Mouse (Mus musculus) erythroid progenitor cell, adult 5-6 weeks (primary cell): ENCODE results near the gene Trim7. TPM values are rescaled to one million over a fixed set of nuclear protein-coding genes. Genes with fewer than 3 reads are reported as not detected.

ENCODE experiments used
- ATAC-seq: replicated peaks from 2 replicates; pipeline ENCODE4 v1.8.0; 2016; ENCODE audit warnings: moderate number of reproducible peaks, mild to moderate bottlenecking, moderate TSS enrichment, inconsistent platforms; ENCODE audit not compliant: poor library complexity, low FRiP score, severe bottlenecking
- total RNA-seq, 2 experiments: library from RNA; stranded (forward) in 1 of 2; stranded (reverse) in 1 of 2; fragments of 150-400 nt in 1 of 2; fragments of 186-747, 209-891 nt in 1 of 2; gene quantifications; 2 replicates each; pipeline versions ENCODE4 v1.2.3 to v1.2.4; 2015 to 2017; ENCODE audit warnings: low replicate concordance in 2 of 2

Trim7 gene
- total RNA-seq, 2 experiments from 2014 or later: 0.42 TPM; not detected in 1

DNA sequence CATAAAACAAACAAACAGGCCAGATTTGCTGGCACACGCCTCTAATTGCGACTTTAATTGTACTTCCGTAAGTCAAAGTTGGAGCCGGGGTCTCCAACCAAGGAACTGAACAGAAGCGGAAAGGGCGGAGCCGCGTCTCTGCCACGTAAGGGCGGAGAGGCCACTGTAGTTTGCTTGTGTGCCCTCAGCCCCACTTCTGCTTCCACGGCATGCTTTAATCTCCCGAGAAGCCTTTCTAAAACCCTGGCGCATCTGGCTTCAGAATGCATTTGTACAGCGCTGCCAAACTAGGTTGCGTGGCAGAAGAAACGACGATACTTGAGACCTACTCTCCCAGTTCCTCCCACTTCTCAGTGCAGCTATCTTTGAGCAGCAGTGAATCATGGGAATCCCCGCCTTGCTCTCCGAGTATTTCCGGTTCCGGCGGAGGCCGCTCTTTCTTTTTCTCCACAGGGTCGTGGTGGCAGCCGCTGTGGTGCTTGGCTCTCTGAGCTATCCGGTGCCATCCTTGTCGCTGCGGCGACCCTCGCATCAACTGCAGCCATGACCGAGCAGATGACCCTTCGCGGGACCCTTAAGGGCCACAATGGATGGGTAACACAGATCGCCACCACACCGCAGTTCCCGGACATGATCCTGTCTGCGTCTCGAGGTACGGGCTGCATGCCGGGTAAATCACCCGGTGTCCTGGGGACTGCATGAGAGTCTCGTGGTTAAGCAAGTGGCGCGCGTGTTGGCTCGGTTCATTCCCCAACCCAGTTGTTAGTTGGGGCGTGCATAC, 25.8 kb upstream of the Trim7 start, which contains the start of gene Rack1:
Gene Rack1 (plus strand): TSS at position 412 of the 781 bp plus-strand sequence.
- peak; percentile 94 for ATAC-seq

GRCm38 (mm10) chr11:48801831-48802772, 23.8 kb upstream of the Trim7 start:
- no peak for ATAC-seq

- no peak for ATAC-seq
Measured at GRCm38 (mm10) chr11:48803988-48804387, 22.0 kb upstream of the Trim7 start.

GRCm38 (mm10) chr11:48804922-48805321, 21.0 kb upstream of the Trim7 start:
- no peak for ATAC-seq

GRCm38 (mm10) chr11:48806856-48807562, 18.9 kb upstream of the Trim7 start:
- no peak for ATAC-seq

- 0 out of 2 replicates have a peak, but pooled peaks have one; percentile 11 for ATAC-seq
Measured at GRCm38 (mm10) chr11:48807563-48808303, 18.2 kb upstream of the Trim7 start.

DNA sequence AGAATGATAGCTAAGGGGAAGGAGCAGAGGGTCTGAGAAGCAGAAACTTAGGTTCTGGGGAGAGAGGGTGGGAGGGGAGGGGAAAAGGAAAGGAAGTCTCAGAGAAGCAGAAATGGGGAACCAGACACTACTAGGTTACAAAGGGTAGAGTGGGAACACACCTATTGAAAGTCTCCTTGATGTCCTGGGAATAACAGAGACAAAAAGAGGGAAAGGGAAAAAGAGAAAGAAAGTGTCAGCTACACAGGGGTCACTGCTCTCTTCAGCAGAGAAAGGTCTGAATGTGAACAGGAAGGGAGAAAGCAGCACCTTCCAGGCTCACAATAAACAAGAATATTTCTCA, 17.7 kb upstream of the Trim7 start:
- no peak for ATAC-seq

GRCm38 (mm10) chr11:48808737-48809433, 17.1 kb upstream of the Trim7 start:
- no peak for ATAC-seq

DNA sequence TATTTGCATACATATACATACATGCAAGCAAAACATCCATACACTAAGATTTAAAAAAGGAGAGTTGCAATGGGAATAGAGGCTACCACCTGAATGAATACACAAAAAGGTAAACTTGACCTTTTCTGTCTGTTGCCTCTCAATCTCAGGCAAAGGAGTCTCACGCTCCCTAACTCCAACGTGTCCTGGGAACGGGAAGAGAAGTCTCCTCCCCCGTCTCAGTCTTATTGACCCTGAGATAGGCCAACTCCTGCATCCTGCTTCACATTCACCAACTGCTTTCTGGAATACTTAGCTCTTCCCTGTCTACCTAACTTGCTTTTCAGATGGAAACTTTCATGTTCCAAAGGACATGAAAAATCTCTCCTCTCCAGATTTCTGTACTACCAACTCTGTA, 16.5 kb upstream of the Trim7 start:
- ATAC-seq: no peak

GRCm38 (mm10) chr11:48810142-48810541, 15.8 kb upstream of the Trim7 start:
- ATAC-seq: no peak

GRCm38 (mm10) chr11:48813782-48814181, 12.2 kb upstream of the Trim7 start:
- ATAC-seq: no peak

DNA sequence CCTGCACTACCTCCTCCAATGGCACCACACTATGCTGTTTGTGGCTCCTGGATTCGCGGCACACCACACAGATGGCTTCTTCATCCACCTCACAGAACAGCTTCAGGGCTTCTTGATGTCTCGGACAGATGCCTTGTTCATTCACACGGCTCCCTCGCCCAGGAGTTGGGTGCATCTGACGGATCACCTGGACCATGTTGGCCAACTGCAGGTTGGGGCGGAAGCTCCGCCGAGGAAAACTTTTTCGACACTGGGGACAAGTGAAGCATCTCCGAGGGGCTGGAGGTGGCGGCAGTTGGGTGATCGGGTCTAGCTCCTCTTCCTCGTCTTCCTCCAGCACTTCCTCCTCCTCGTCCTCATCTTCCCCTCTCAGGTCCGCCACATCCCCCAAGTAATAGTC, 10.1 kb upstream of the Trim7 start:
- no peak for ATAC-seq

DNA sequence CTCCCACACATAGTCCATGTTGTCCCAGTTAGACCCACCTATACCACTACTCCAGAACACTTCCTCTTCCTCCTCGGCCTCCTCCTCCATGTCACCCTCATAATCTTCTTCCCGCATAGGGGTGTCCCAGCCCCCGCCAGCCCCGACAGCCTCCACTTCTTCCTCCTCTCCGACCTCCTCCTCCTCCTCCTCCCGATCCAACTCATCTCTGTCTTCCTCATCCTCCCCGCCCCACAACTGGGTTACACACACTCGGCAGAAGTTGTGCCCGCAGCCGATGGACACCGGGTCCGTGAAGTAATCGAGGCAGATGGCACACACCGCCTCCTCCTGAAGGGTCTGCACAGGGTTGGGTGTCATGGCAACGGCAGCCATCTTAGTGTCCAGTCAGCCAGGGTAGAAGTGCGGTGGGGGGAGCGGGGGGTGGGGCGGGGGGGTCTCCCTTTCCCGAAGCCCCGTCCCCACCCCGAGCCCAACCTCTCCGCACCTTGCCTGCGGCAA, 9.6 kb upstream of the Trim7 start:
- no peak for ATAC-seq

- peak; percentile 91 for ATAC-seq
Measured at GRCm38 (mm10) chr11:48816800-48817665, 8.9 kb upstream of the Trim7 start, which contains the start of gene Trim41. TSS of gene Trim41 (minus strand) at chr11:48817353.

- ATAC-seq: no peak
Measured at GRCm38 (mm10) chr11:48817794-48818193, 8.1 kb upstream of the Trim7 start.

DNA sequence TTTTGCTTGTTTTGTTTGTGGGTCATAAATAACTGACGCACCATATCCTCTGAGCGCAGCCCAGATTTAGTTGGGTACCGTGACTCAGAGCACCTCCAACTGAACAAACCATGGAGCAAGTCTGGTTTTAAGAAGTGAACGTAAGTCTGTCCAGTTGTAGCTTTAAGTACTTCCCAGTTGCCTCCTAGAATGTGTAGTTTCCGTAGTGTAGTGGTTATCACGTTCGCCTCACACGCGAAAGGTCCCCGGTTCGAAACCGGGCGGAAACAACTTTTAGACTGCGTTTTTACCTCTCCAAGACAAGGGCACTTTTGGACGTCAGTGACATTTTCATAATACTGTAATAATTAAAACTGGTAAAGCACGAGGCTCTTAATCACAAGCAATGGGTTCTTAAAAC, 7.6 kb upstream of the Trim7 start:
- ATAC-seq: peak; percentile 25

DNA sequence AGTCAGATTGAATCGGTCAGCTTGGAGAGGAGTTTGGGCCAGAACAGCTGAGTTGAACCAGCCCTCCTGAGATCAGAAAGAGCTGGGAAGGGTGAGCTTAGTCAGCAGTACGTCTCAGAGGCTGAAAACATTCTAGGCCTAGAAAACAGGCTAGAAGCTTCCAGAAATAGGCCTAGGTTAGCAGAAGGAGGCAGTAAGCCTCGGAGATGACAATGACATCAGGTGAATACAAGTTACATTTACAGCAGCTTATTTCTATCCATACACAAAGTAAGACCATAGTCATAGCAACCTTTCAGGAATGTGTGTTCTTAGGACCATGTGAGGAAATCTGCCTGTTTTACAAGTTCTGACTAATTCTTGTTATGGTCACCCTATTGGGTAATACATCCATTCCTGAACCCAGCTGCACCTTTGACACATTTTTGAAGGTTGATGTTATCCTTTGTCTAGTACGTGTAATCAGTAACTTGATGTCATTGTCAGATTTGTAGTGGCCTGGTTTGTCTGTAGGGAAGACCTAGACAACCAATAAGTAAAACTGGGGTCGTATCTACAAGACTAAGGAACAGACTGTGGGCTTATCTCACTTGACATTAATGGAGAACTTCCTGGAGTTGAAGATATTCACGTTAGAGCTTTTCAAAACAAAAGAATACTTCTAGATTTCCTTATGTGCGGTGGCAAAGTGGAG, 6.2 kb upstream of the Trim7 start:
- no peak for ATAC-seq
